Mouse (Mus musculus) forelimb bud, embryonic 11.5 days (tissue): ENCODE measurements around the gene Mapk14.

Experiments used
- DNase-seq: peaks from one replicate; pipeline ENCODE4 v3.0.0-alpha.2; 2012; ENCODE audit warnings: low read depth, low spot score

Mapk14 gene

DNA sequence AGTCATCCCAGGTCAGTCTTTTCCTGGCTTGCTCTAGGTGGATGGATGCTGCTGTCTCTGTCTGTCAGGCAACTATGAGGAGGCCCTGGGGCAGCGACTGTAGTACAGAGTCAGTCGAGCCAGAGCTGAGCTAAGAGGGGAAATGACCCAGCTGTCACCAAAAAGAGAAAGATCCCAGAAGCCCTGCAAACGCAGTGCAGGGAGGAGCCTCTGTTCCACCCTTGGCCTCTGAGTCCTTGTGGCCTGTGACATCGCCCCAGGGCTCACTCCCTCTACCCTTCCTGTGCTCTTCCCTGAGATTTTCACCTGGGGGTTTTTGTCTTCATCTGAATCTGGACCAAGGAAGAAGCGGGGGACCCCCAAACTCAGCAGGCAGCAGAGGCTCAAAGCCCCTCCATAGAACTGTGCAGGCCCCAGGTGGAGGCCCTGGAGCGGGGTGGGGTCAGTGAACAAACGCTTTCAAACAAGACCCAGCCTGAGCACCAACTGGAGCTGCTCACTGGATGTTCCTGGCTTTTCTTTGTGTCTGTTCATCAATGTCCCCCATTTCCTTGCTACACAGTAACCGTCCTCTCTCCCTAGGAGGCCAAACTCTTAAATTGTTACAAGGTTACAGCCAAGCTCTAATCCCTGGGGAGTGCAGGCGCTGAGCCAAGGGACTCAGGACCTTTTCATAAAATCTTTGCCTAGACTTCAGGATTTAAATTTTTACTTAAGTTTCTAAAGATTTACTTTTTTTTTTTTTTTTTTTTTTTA is 90.3 kb downstream of the Mapk14 start:
- no peak for DNase-seq

DNA sequence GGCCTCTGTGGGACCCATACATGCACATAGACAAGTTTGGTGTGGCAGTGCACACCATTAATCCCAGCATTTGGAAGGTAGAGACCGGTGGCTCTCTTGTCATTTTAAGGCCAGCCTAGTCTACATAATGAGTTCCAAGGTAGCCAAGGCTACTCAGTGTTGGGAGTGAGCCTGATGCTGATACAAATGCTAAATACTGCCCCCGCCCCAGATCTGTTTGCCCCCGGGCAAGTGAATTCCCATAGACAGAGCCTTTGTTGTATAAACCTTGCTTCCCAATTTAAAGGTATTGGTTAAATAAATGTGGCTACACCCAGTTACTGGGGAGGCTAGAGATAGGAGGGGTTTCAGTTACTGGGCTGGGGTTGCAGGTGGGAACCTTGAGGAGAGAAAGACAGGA is 93.9 kb downstream of the Mapk14 start:
- DNase-seq: no peak

DNA sequence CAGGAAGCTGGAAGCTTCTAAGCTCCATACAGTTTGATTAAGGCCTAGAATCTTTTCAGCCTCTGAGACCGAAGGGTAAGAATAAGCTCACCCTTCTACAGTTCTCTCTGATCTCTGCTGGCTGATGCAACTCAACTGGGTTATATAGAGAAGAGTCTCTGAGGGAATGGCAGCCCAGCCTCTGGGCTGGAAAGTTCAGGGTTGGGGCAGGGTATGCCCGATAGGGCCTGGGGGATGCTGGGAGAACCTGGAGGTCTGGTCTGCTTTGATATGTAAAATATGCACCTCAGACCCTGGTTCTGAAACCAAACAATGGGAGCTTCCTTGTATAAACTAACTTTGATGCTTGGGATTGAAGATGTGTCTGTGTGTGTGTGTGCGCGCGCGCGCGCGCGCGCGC is 96.4 kb downstream of the Mapk14 start:
- no peak for DNase-seq

DNA sequence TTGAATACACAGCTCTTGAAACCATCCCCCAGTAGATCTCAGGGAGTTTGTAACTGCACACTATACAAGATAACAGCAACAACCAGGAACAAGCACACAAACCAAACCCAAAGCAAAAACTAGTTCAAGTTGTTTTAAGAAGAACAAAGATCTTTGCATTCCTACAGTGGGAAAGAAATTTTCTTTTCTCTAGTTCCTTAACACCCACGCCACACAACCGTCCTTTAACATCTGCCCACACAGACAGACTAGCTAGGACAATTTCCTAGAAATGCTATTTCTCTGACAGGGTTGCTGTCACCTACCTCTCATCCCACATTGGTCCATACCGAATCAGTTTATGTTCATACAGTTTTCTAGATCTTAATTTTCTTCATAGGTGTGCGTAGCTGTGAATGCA is 105.9 kb downstream of the Mapk14 start:
- no peak for DNase-seq
